Mouse (Mus musculus) inflammation-experienced regulatory T-cells, adult 6 months (primary cell): ENCODE data around the gene Irf8. TPM values are rescaled to one million over a fixed set of nuclear protein-coding genes. Genes with fewer than 3 reads are reported as not detected.
"Not testable (repeated sequence)": the region's sequence is repeated elsewhere in the genome, so short reads cannot be mapped to it uniquely, and the experiment has no call there.

Experiments
- ATAC-seq: one replicate; pipeline ENCODE4 v1.8.0; 2017
- polyA plus RNA-seq, 3 experiments: library from polyadenylated mRNA; unstranded; fragments of 100-300 nt; shearing (Covaris generic); gene quantifications; one replicate each; pipeline ENCODE4 v1.2.1; 2017

The Irf8 gene
- polyA plus RNA-seq, 3 experiments from 2014 or later = 14.7 to 24.6 (median 20.5) TPM

GRCm38 (mm10) chr8:120724096-120724495, 12.1 kb upstream of the Irf8 start:
- ATAC-seq = not testable (repeated sequence)

GRCm38 (mm10) chr8:120724816-120725575, 11.2 kb upstream of the Irf8 start:
- peak; percentile 78 for ATAC-seq

GRCm38 (mm10) chr8:120725576-120725950, 10.6 kb upstream of the Irf8 start:
- peak; percentile 39 for ATAC-seq

- ATAC-seq = no peak
These were observed 10.1 kb upstream of the Irf8 start for GRCm38 (mm10) chr8:120726051-120726450.

- ATAC-seq = peak; percentile 51
These were observed 7.5 kb upstream of the Irf8 start for GRCm38 (mm10) chr8:120728488-120729160.

- ATAC-seq = no peak
These were observed 4.6 kb upstream of the Irf8 start for GRCm38 (mm10) chr8:120731582-120731981.

- no peak for ATAC-seq
These were observed 4.1 kb upstream of the Irf8 start for GRCm38 (mm10) chr8:120732068-120732467.

- peak; percentile 21 for ATAC-seq
These were observed 328 bp downstream of the Irf8 start for GRCm38 (mm10) chr8:120736486-120736885.

- no peak for ATAC-seq
These were observed 1.0 kb downstream of the Irf8 start for GRCm38 (mm10) chr8:120737166-120737565.

- no peak for ATAC-seq
These were observed 2.6 kb downstream of the Irf8 start for GRCm38 (mm10) chr8:120738771-120739170.

GRCm38 (mm10) chr8:120739526-120739925, 3.4 kb downstream of the Irf8 start:
- no peak for ATAC-seq

GRCm38 (mm10) chr8:120740579-120740978, 4.4 kb downstream of the Irf8 start:
- ATAC-seq = no peak

GRCm38 (mm10) chr8:120741001-120741400, 4.8 kb downstream of the Irf8 start:
- ATAC-seq = no peak

- ATAC-seq = no peak
These were observed 5.8 kb downstream of the Irf8 start for GRCm38 (mm10) chr8:120741815-120742530.

- ATAC-seq = no peak
These were observed 7.2 kb downstream of the Irf8 start for GRCm38 (mm10) chr8:120743149-120743897.

- no peak for ATAC-seq
These were observed 7.7 kb downstream of the Irf8 start for GRCm38 (mm10) chr8:120743898-120744290.

GRCm38 (mm10) chr8:120744448-120744847, 8.3 kb downstream of the Irf8 start:
- ATAC-seq = no peak

- no peak for ATAC-seq
These were observed 9.1 kb downstream of the Irf8 start for GRCm38 (mm10) chr8:120745226-120745625.

GRCm38 (mm10) chr8:120746007-120746701, 10.0 kb downstream of the Irf8 start:
- no peak for ATAC-seq

GRCm38 (mm10) chr8:120747286-120747685, 11.1 kb downstream of the Irf8 start:
- ATAC-seq = no peak

GRCm38 (mm10) chr8:120750616-120751015, 14.5 kb downstream of the Irf8 start:
- ATAC-seq = no peak
